ENCODE assay signal across 10 mouse cellular contexts in genomic region chr5:134746201-134746600, GRCm38 (mm10). TPM values are rescaled to one million over a fixed set of nuclear protein-coding genes. Genes with fewer than 3 reads are reported as not detected.
DNase-seq lines count a peak whose midpoint lies in the region; ATAC-seq lines count a peak whose summit lies in the region.
"Had no signal": no experiment of that assay in that cellular context is flagged by ENCODE, and none has a peak within 500 bp of the region (broad histone marks: within the 10 kb centered on the region; RNA-seq: fewer than 3 reads in every experiment).

No protein-coding gene starts in this region.

- no peaks in the 10 kb centered on the region for H3K9me3 ChIP-seq in hindbrain, embryonic 12.5 days (replicated peaks)
- no peaks in the 10 kb centered on the region for H3K9me3 ChIP-seq in hindbrain, embryonic 13.5 days
- no peaks in the 10 kb centered on the region for H3K9me3 ChIP-seq in midbrain, embryonic 12.5 days
- H3K9me3 ChIP-seq in midbrain, embryonic 13.5 days: no peaks in the 10 kb centered on the region
- no peaks in the 10 kb centered on the region for H3K9me3 ChIP-seq in intestine, embryonic 15.5 days
- H3K9me3 ChIP-seq in stomach, embryonic 14.5 days (ENCODE audit: control insufficient read depth, low read depth, low read length): no peaks in the 10 kb centered on the region

- H3K27ac ChIP-seq in hindbrain, embryonic 12.5 days: no peak overlapping the region
- H3K27ac ChIP-seq in hindbrain, embryonic 13.5 days: no peak overlapping the region
- H3K27ac ChIP-seq in midbrain, embryonic 12.5 days (replicated peaks): no peak overlapping the region
- H3K27ac ChIP-seq in midbrain, embryonic 13.5 days: no peak overlapping the region
- no peak overlapping the region for H3K27ac ChIP-seq in intestine, embryonic 15.5 days
- no peak overlapping the region for H3K27ac ChIP-seq in stomach, embryonic 14.5 days (ENCODE audit: low read length)

- DNase-seq in left cerebral cortex, adult 8-10 months (ENCODE audit: low spot score in 2 of 2): no peak
- DNase-seq: liver; thymus, postnatal 25 days had no signal

- H3K9ac ChIP-seq in hindbrain, embryonic 12.5 days: no peak overlapping the region
- H3K9ac ChIP-seq in hindbrain, embryonic 13.5 days: no peak overlapping the region
- no peak overlapping the region for H3K9ac ChIP-seq in midbrain, embryonic 12.5 days (replicated peaks)
- H3K9ac ChIP-seq in midbrain, embryonic 13.5 days (replicated peaks): no peak overlapping the region
- no peak overlapping the region for H3K9ac ChIP-seq in intestine, embryonic 15.5 days
- no peak overlapping the region for H3K9ac ChIP-seq in stomach, embryonic 14.5 days (replicated peaks; ENCODE audit: low read depth, low read length)

- H3K4me3 ChIP-seq in hindbrain, embryonic 12.5 days: no peak overlapping the region
- H3K4me3 ChIP-seq in hindbrain, embryonic 13.5 days: no peak overlapping the region
- no peak overlapping the region for H3K4me3 ChIP-seq in midbrain, embryonic 12.5 days
- H3K4me3 ChIP-seq in midbrain, embryonic 13.5 days (replicated peaks): no peak overlapping the region
- H3K4me3 ChIP-seq in intestine, embryonic 15.5 days (replicated peaks): peak overlapping the region; percentile 40; the same call in 1 of the 2 replicates
- peak overlapping the region; percentile 45; the same call in 1 of the 2 replicates for H3K4me3 ChIP-seq in stomach, embryonic 14.5 days (ENCODE audit: low read depth, low read length)

- peak overlapping the region; percentile 68; the same call in 1 of the 2 replicates for H3K4me2 ChIP-seq in hindbrain, embryonic 12.5 days (replicated peaks)
- no peak overlapping the region for H3K4me2 ChIP-seq in hindbrain, embryonic 13.5 days
- peak overlapping the region; percentile 67; the same call in 1 of the 2 replicates for H3K4me2 ChIP-seq in midbrain, embryonic 12.5 days (replicated peaks)
- H3K4me2 ChIP-seq in midbrain, embryonic 13.5 days (replicated peaks): no peak overlapping the region; the same call in 1 of the 2 replicates
- peak overlapping the region; percentile 64 for H3K4me2 ChIP-seq in intestine, embryonic 15.5 days (replicated peaks)
- H3K4me2 ChIP-seq in stomach, embryonic 14.5 days (replicated peaks; ENCODE audit: low read depth, low read length): peak overlapping the region; percentile 70

- WGBS in hindbrain, embryonic 12.5 days: 83% methylated on average over 10 of the region's 10 CpGs
- WGBS in hindbrain, embryonic 13.5 days: 86% methylated on average over 10 of the region's 10 CpGs
- 86% methylated on average over 10 of the region's 10 CpGs for WGBS in midbrain, embryonic 12.5 days
- WGBS in midbrain, embryonic 13.5 days: 88% methylated on average over 10 of the region's 10 CpGs
- 55% methylated on average over 10 of the region's 10 CpGs for WGBS in intestine, embryonic 15.5 days
- 53% methylated on average over 10 of the region's 10 CpGs for WGBS in stomach, embryonic 14.5 days

- H3K4me1 ChIP-seq in hindbrain, embryonic 12.5 days: peaks cover 14% of the 10 kb centered on the region
- H3K4me1 ChIP-seq in hindbrain, embryonic 13.5 days (replicated peaks): peaks cover 24% of the 10 kb centered on the region
- peaks cover 19% of the 10 kb centered on the region for H3K4me1 ChIP-seq in midbrain, embryonic 12.5 days
- H3K4me1 ChIP-seq in midbrain, embryonic 13.5 days (replicated peaks): peaks cover 18% of the 10 kb centered on the region
- H3K4me1 ChIP-seq in intestine, embryonic 15.5 days (replicated peaks): peaks cover 28% of the 10 kb centered on the region
- peaks cover 21% of the 10 kb centered on the region for H3K4me1 ChIP-seq in stomach, embryonic 14.5 days (ENCODE audit: control insufficient read depth, insufficient read depth, low read length)

- H3K36me3 ChIP-seq in hindbrain, embryonic 12.5 days: no peaks in the 10 kb centered on the region
- no peaks in the 10 kb centered on the region for H3K36me3 ChIP-seq in hindbrain, embryonic 13.5 days
- H3K36me3 ChIP-seq in midbrain, embryonic 12.5 days: no peaks in the 10 kb centered on the region
- H3K36me3 ChIP-seq in midbrain, embryonic 13.5 days: no peaks in the 10 kb centered on the region
- no peaks in the 10 kb centered on the region for H3K36me3 ChIP-seq in intestine, embryonic 15.5 days
- no peaks in the 10 kb centered on the region for H3K36me3 ChIP-seq in stomach, embryonic 14.5 days (ENCODE audit: control insufficient read depth, insufficient read depth, low read length)

- peaks cover 18% of the 10 kb centered on the region for H3K27me3 ChIP-seq in hindbrain, embryonic 12.5 days
- H3K27me3 ChIP-seq in hindbrain, embryonic 13.5 days: peaks cover 20% of the 10 kb centered on the region
- H3K27me3 ChIP-seq in midbrain, embryonic 12.5 days: peaks cover 39% of the 10 kb centered on the region
- H3K27me3 ChIP-seq in midbrain, embryonic 13.5 days: peaks cover 12% of the 10 kb centered on the region
- no peaks in the 10 kb centered on the region for H3K27me3 ChIP-seq in intestine, embryonic 15.5 days (replicated peaks)
- no peaks in the 10 kb centered on the region for H3K27me3 ChIP-seq in stomach, embryonic 14.5 days (ENCODE audit: control insufficient read depth, insufficient read depth, low read length)

- ATAC-seq in hindbrain, embryonic 12.5 days (ENCODE audit: low FRiP score): no peak
- ATAC-seq in hindbrain, embryonic 13.5 days (ENCODE audit: low FRiP score): no peak
- no peak for ATAC-seq in midbrain, embryonic 12.5 days (ENCODE audit: low FRiP score, low read depth)
- ATAC-seq in midbrain, embryonic 13.5 days: no peak
- ATAC-seq in intestine, embryonic 15.5 days: no peak
- no peak for ATAC-seq in stomach, embryonic 14.5 days (ENCODE audit: insufficient number of reproducible peaks, insufficient read depth, low FRiP score, low read depth)
- ATAC-seq in megakaryocyte-erythroid progenitor cell, adult 5-6 weeks (replicated peaks; ENCODE audit: low FRiP score, low TSS enrichment, poor library complexity, severe bottlenecking): no peak

RNA-seq across cellular contexts. Expression of gene Eln, which starts 0.9 kb away (rescaled TPM):
- 7.2 and 10.1 TPM in 2 replicates for polyA plus RNA-seq in hindbrain, embryonic 12.5 days (2016; fragmentation: Nextera tagmentation; extraction: Ambion mirVana)
- polyA plus RNA-seq in hindbrain, embryonic 13.5 days (2015; fragmentation: Nextera tagmentation; extraction: Ambion mirVana): 5.7 and 7.8 TPM in 2 replicates
- polyA plus RNA-seq in midbrain, embryonic 12.5 days (2016; fragmentation: Nextera tagmentation; extraction: Ambion mirVana): 3.8 and 4.0 TPM in 2 replicates
- 2.1 and 2.6 TPM in 2 replicates for polyA plus RNA-seq in midbrain, embryonic 13.5 days (2015; fragmentation: Nextera tagmentation; extraction: Ambion mirVana)
- polyA plus RNA-seq in intestine, embryonic 15.5 days (2015; fragmentation: Nextera tagmentation; extraction: Ambion mirVana): 86.7 and 89.8 TPM in 2 replicates
- polyA plus RNA-seq in stomach, embryonic 14.5 days (2014; fragmentation: Nextera tagmentation; extraction: Ambion mirVana): 48.3 and 54.9 TPM in 2 replicates
- total RNA-seq in megakaryocyte-erythroid progenitor cell, adult 5-6 weeks (2014; fragmentation: Nextera tagmentation): not detected in 2 replicates
- not detected in 2 replicates for total RNA-seq in megakaryocyte-erythroid progenitor cell, adult 5-6 weeks (2017)
- 10 to 100 TPM in 1 of 4 experiments, 1 to 10 TPM in 3; 8.3 to 10.9 (median 8.8) TPM for total RNA-seq in left cerebral cortex, adult 8-10 months (2022)

RNA-seq across cellular contexts. Expression of gene Limk1, which starts 57.8 kb away (rescaled TPM):
- 19.5 and 20.9 TPM in 2 replicates for polyA plus RNA-seq in hindbrain, embryonic 12.5 days (2016; fragmentation: Nextera tagmentation; extraction: Ambion mirVana)
- 21.6 and 23.4 TPM in 2 replicates for polyA plus RNA-seq in hindbrain, embryonic 13.5 days (2015; fragmentation: Nextera tagmentation; extraction: Ambion mirVana)
- polyA plus RNA-seq in midbrain, embryonic 12.5 days (2016; fragmentation: Nextera tagmentation; extraction: Ambion mirVana): 16.7 and 17.7 TPM in 2 replicates
- 17.5 and 20.8 TPM in 2 replicates for polyA plus RNA-seq in midbrain, embryonic 13.5 days (2015; fragmentation: Nextera tagmentation; extraction: Ambion mirVana)
- polyA plus RNA-seq in intestine, embryonic 15.5 days (2015; fragmentation: Nextera tagmentation; extraction: Ambion mirVana): 3.7 and 4.1 TPM in 2 replicates
- 7.1 and 7.6 TPM in 2 replicates for polyA plus RNA-seq in stomach, embryonic 14.5 days (2014; fragmentation: Nextera tagmentation; extraction: Ambion mirVana)
- total RNA-seq in megakaryocyte-erythroid progenitor cell, adult 5-6 weeks (2014; fragmentation: Nextera tagmentation): 6.9 and 8.4 TPM in 2 replicates
- total RNA-seq in megakaryocyte-erythroid progenitor cell, adult 5-6 weeks (2017): 3.3 and 3.8 TPM in 2 replicates
- 10 to 100 TPM; 58.8 to 65.9 (median 63.1) TPM for total RNA-seq in left cerebral cortex, adult 8-10 months (2022)

Comparison
In these comparisons a context has a peak if more than half of its experiments do, and no peak if none do; other contexts are left out.
1. H3K4me2 ChIP-seq: peak in hindbrain, embryonic 12.5 days (single experiment), midbrain, embryonic 12.5 days (single experiment), intestine, embryonic 15.5 days (single experiment) and stomach, embryonic 14.5 days (single experiment); none in hindbrain, embryonic 13.5 days (single experiment) and midbrain, embryonic 13.5 days (single experiment).
2. H3K4me3 ChIP-seq: peak in intestine, embryonic 15.5 days (single experiment) and stomach, embryonic 14.5 days (single experiment); none in hindbrain, embryonic 12.5 days (single experiment), hindbrain, embryonic 13.5 days (single experiment), midbrain, embryonic 12.5 days (single experiment) and midbrain, embryonic 13.5 days (single experiment).